Mouse (Mus musculus) CH12.LX (cell line): Measurements from ENCODE around the gene Scfd2. TPM values are rescaled to one million over a fixed set of nuclear protein-coding genes. Genes with fewer than 3 reads are reported as not detected.

Experiments
- DNase-seq: peaks from one replicate; pipeline ENCODE4 v3.0.0-alpha.2; 2013; ENCODE audit errors: extremely low read depth
- H3K27ac ChIP-seq: 2 replicates; pipeline ENCODE4 v1.5.1; 2012; ENCODE audit warnings: low read depth, mild to moderate bottlenecking, control low read depth, moderate library complexity; ENCODE audit not compliant: insufficient read depth
- H3K27me3 ChIP-seq: replicated peaks from 2 replicates; pipeline ENCODE3; 2012; ENCODE audit warnings: inconsistent platforms
- H3K36me3 ChIP-seq, 2 experiments: replicated peaks in 1 of 2; 2 replicates each; pipeline versions ENCODE3 to v1.6.1; 2012; ENCODE audit warnings: inconsistent platforms in 1 of 2, low read length in 1 of 2, mild to moderate bottlenecking in 1 of 2, mixed read lengths in 1 of 2, moderate library complexity in 1 of 2; ENCODE audit not compliant: control insufficient read depth in 1 of 2, insufficient read depth in 1 of 2
- H3K4me1 ChIP-seq, 2 experiments: 2 replicates each; pipeline ENCODE4 v1.6.1; 2012; ENCODE audit warnings: inconsistent platforms in 1 of 2, moderate library complexity in 1 of 2; ENCODE audit not compliant: insufficient read depth in 2 of 2, control insufficient read depth in 1 of 2
- H3K4me2 ChIP-seq: 2 replicates; pipeline ENCODE4 v1.6.1; 2012; ENCODE audit warnings: low read depth, mild to moderate bottlenecking, control low read depth; ENCODE audit not compliant: poor library complexity, insufficient read depth, severe bottlenecking
- H3K4me3 ChIP-seq, 3 experiments: fragments of 150-350 bp in 1 of 3; sonication (generic) in 1 of 3; replicated peaks in 1 of 3; 2 replicates each; pipeline versions ENCODE3 to v1.5.1; 2011 to 2012; ENCODE audit warnings: low read depth in 2 of 3, low read length in 2 of 3, mild to moderate bottlenecking in 2 of 3, moderate library complexity in 2 of 3, control low read depth in 1 of 3, improper control_type of control experiment in 1 of 3, inconsistent platforms in 1 of 3, mixed read lengths in 1 of 3; ENCODE audit not compliant: poor library complexity in 1 of 3
- H3K79me2 ChIP-seq: replicated peaks from 2 replicates; pipeline ENCODE4 v1.6.1; 2012; ENCODE audit warnings: mild to moderate bottlenecking, moderate library complexity; ENCODE audit not compliant: control insufficient read depth, poor library complexity, insufficient read depth, severe bottlenecking; ENCODE audit errors: extremely low read depth
- H3K9ac ChIP-seq: 2 replicates; pipeline ENCODE4 v1.6.1; 2012; ENCODE audit warnings: low read depth, mild to moderate bottlenecking, control low read depth, moderate library complexity; ENCODE audit not compliant: insufficient read depth
- H3K9me3 ChIP-seq: replicated peaks from 2 replicates; pipeline ENCODE3; 2012; ENCODE audit warnings: low read length, inconsistent platforms, mixed read lengths
- CHD2 ChIP-seq: IDR thresholded peaks from 2 replicates; pipeline ENCODE4 v1.6.1; 2011; ENCODE audit warnings: low read length, improper control_type of control experiment
- CTCF ChIP-seq, 2 experiments: IDR thresholded peaks in 1 of 2; conservative IDR thresholded peaks in 1 of 2; 2 replicates each; pipeline ENCODE4 v1.5.1; 2011 to 2012; ENCODE audit warnings: low read depth in 2 of 2, low read length in 2 of 2, improper control_type of control experiment in 1 of 2, inconsistent platforms in 1 of 2, mild to moderate bottlenecking in 1 of 2, moderate library complexity in 1 of 2
- E2F4 ChIP-seq: IDR thresholded peaks from 2 replicates; pipeline ENCODE4 v1.6.1; 2011; ENCODE audit warnings: low read depth, low read length, improper control_type of control experiment; ENCODE audit not compliant: insufficient replicate concordance
- EP300 ChIP-seq: IDR thresholded peaks from 2 replicates; pipeline ENCODE4 v1.6.1; 2011; ENCODE audit warnings: low read length, improper control_type of control experiment
- GABPA ChIP-seq: IDR thresholded peaks from 2 replicates; pipeline ENCODE4 v1.6.1; 2012; ENCODE audit warnings: low read depth, low read length, improper control_type of control experiment, inconsistent platforms; ENCODE audit not compliant: insufficient replicate concordance
- IRF4 ChIP-seq: IDR thresholded peaks from 2 replicates; pipeline ENCODE4 v1.6.1; 2014; ENCODE audit warnings: low read depth, mild to moderate bottlenecking, inconsistent platforms, low read length, improper control_type of control experiment
- JUND ChIP-seq: conservative IDR thresholded peaks from 2 replicates; pipeline ENCODE4 v1.6.1; 2011; ENCODE audit warnings: low read depth, low read length, improper control_type of control experiment
- KAT2A ChIP-seq: IDR thresholded peaks from 2 replicates; pipeline ENCODE4 v1.6.1; 2012; ENCODE audit warnings: low read length, improper control_type of control experiment, inconsistent platforms; ENCODE audit not compliant: insufficient replicate concordance
- MAFK ChIP-seq: IDR thresholded peaks from 2 replicates; pipeline ENCODE4 v1.6.1; 2011; ENCODE audit warnings: low read length, improper control_type of control experiment; ENCODE audit not compliant: insufficient replicate concordance
- MAZ ChIP-seq: IDR thresholded peaks from 2 replicates; pipeline ENCODE4 v1.6.1; 2012; ENCODE audit warnings: low read depth, mild to moderate bottlenecking, inconsistent platforms, low read length, improper control_type of control experiment, moderate library complexity
- MXI1 ChIP-seq: IDR thresholded peaks from 2 replicates; pipeline ENCODE4 v1.6.1; 2011; ENCODE audit warnings: mild to moderate bottlenecking, low read depth, low read length, improper control_type of control experiment
- MYC ChIP-seq: IDR thresholded peaks from 2 replicates; pipeline ENCODE4 v1.6.1; 2011; ENCODE audit warnings: low read depth, mild to moderate bottlenecking, improper control_type of control experiment, low read length
- NELFE ChIP-seq: IDR thresholded peaks from 2 replicates; pipeline ENCODE4 v1.6.1; 2011; ENCODE audit warnings: low read depth, low read length, improper control_type of control experiment
- NRF1 ChIP-seq: IDR thresholded peaks from 2 replicates; pipeline ENCODE4 v1.6.1; 2014; ENCODE audit warnings: low read depth, mild to moderate bottlenecking, inconsistent platforms, low read length, improper control_type of control experiment, moderate library complexity
- RAD21 ChIP-seq: IDR thresholded peaks from 2 replicates; pipeline ENCODE4 v1.6.1; 2011; ENCODE audit warnings: low read depth, mild to moderate bottlenecking, low read length, improper control_type of control experiment, moderate library complexity
- SMC3 ChIP-seq: IDR thresholded peaks from 2 replicates; pipeline ENCODE4 v1.6.1; 2011; ENCODE audit warnings: low read depth, low read length, improper control_type of control experiment
- TBP ChIP-seq: conservative IDR thresholded peaks from 2 replicates; pipeline ENCODE4 v1.6.1; 2011; ENCODE audit warnings: low read depth, low read length, improper control_type of control experiment
- USF1 ChIP-seq: IDR thresholded peaks from 2 replicates; pipeline ENCODE4 v1.6.1; 2014; ENCODE audit warnings: low read depth, mild to moderate bottlenecking, inconsistent platforms, low read length, improper control_type of control experiment
- USF2 ChIP-seq: conservative IDR thresholded peaks from 2 replicates; pipeline ENCODE4 v1.6.1; 2011; ENCODE audit warnings: low read depth, low read length, improper control_type of control experiment
- ZMIZ1 ChIP-seq: IDR thresholded peaks from 2 replicates; pipeline ENCODE4 v1.6.1; 2012; ENCODE audit warnings: low read depth, mild to moderate bottlenecking, inconsistent platforms, low read length, improper control_type of control experiment
- dilution Hi-C: fragments of 300-500 bp; cut with MboI; formaldehyde crosslinking; loops from 2 replicates; pipeline ENCODE4 v1.14.3; 2020; ENCODE audit warnings: low sequenced_read_pairs; ENCODE audit not compliant: extremely low pct_unique_long_range_greater_than_20kb, extremely low pct_ligation_motif_present
- in situ Hi-C: fragments of 300-500 bp; cut with MboI; formaldehyde crosslinking; loops from 3 replicates; pipeline ENCODE4 v1.14.3; 2019; ENCODE audit warnings: low sequenced_read_pairs, low pct_ligation_motif_present, low pct_unique_long_range_greater_than_20kb, mixed read lengths
- polyA plus RNA-seq: library from polyadenylated mRNA; unstranded; fragments of >175 nt; gene quantifications from 2 replicates; pipeline ENCODE4 v1.2.1, GENCODE M21; 2012; ENCODE audit warnings: low read depth; ENCODE audit not compliant: insufficient read length
- total RNA-seq, 2 experiments: library from RNA; depleted of rRNA; stranded (reverse); fragments of 300-350 nt in 1 of 2; fragments of >200 nt in 1 of 2; gene quantifications; 2 replicates each; pipeline ENCODE4 v1.2.3; 2012 to 2014

The Scfd2 gene
- total and polyA plus RNA-seq, 3 experiments, result 13.2 to 18.0 (median 14.4) TPM

DNA sequence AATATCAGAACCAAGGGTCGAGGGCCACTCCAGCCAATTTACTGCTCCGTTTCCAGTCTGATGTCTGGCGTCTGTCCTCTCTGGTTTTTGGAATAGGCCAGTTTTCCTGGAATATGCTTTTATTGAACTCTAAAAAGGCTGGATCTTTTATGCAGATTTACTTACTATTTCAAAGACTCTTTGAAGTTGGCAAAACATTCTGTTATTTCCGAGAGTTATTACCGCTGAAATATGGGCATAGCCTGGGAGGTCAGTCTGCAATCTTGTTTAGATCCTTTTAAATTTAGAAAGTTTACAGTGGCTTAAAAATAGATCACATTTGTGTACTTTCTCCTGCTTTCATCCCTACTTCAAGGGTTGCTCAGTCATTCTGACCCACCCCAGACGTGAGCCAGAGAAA is 307.1 kb downstream of the Scfd2 start:
- TF ChIP-seq NELFE (no peak), TBP (no peak), MXI1 (no peak), SMC3 (no peak), GABPA (no peak), MAZ (no peak), CTCF (conservative IDR thresholded peaks at IDR 0.05 in 1 of 2, IDR thresholded peaks at IDR 0.05 in 1 of 2; ENCODE audit: low read depth in 2 of 2, low read length in 2 of 2) (no peak), ZMIZ1 (no peak), USF2 (no peak), CHD2 (no peak), KAT2A (no peak), E2F4 (no peak), JUND (no peak), MAFK (no peak), USF1 (no peak), NRF1 (no peak), IRF4 (no peak), MYC (no peak), EP300 (no peak), RAD21 (no peak)
- TF ChIP-seq, all 38 proteins: peak for 0
- Histone ChIP-seq H3K27me3 (no peaks in the 10 kb centered on the region), H3K4me2 (no peak overlapping the region), H3K9ac (no peak overlapping the region), H3K27ac (no peak overlapping the region), H3K9me3 (no peaks in the 10 kb centered on the region), H3K4me3 (no peak overlapping the region), H3K36me3 (peaks cover 0 to 2% of the 10 kb centered on the region in 2 experiments), H3K79me2 (no peaks in the 10 kb centered on the region), H3K4me1 (no peaks in the 10 kb centered on the region)
- DNase-seq, result no peak
- dilution Hi-C loops, result no loop called here
- in situ Hi-C loops, result no loop called here

DNA sequence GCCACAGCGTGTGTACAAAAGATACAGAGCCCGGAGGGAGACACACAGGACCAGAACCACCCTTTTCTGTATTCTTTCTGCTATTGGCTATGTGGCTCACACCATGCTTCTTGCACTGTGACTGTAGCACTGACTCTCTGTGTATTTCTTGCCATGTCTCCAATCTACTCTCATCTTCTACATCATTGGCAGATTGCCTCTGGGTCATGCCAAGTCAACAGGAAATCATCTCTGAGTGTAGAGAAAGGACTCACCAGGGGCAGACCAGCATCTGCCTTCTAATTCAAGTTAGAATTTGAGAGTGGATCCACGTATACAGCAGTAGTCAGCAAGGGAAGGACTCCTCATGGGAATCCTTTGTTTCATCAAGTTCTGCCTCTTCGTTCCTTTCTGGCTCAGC is 308.9 kb downstream of the Scfd2 start:
- H3K9ac ChIP-seq, result no peak overlapping the region
- TF ChIP-seq MXI1 (no peak), MAFK (no peak), JUND (no peak)
- no peaks in the 10 kb centered on the region for H3K9me3 ChIP-seq
- no peaks in the 10 kb centered on the region for H3K27me3 ChIP-seq
- DNase-seq, result no peak
- H3K79me2 ChIP-seq, result no peaks in the 10 kb centered on the region
- peaks cover 0 to 2% of the 10 kb centered on the region in 2 experiments for H3K36me3 ChIP-seq
- no peaks in the 10 kb centered on the region for H3K4me1 ChIP-seq
- no peak overlapping the region for H3K4me3 ChIP-seq
- in situ Hi-C loops, result no loop called here
- dilution Hi-C loops, result no loop called here
- H3K4me2 ChIP-seq, result no peak overlapping the region
- no peak overlapping the region for H3K27ac ChIP-seq
